Mouse (Mus musculus) MEL (cell line): ENCODE data around the gene Pip5k1c. TPM values are rescaled to one million over a fixed set of nuclear protein-coding genes. Genes with fewer than 3 reads are reported as not detected.

Experiments
- DNase-seq: peaks from one replicate; pipeline ENCODE4 v3.0.0; 2011; ENCODE audit warnings: low read depth, low spot score
- H3K27ac ChIP-seq: 2 replicates; pipeline ENCODE4 v1.5.1; 2012; ENCODE audit warnings: low read depth, mild to moderate bottlenecking, control low read depth, low read length, moderate library complexity; ENCODE audit not compliant: control insufficient read depth
- H3K27me3 ChIP-seq, 2 experiments: fragments of 150-350 bp in 1 of 2; sonication (generic) in 1 of 2; 2 replicates each; pipeline ENCODE4 v1.6.1; 2012; ENCODE audit warnings: low read length in 2 of 2, mild to moderate bottlenecking in 2 of 2, improper control_type of control experiment in 1 of 2, moderate library complexity in 1 of 2; ENCODE audit not compliant: insufficient read depth in 2 of 2, control insufficient read depth in 1 of 2
- H3K36me3 ChIP-seq, 2 experiments: 2 replicates each; pipeline ENCODE4 v1.6.1; 2012 to 2014; ENCODE audit warnings: low read length in 2 of 2, improper control_type of control experiment in 1 of 2, inconsistent platforms in 1 of 2, mild to moderate bottlenecking in 1 of 2; ENCODE audit not compliant: insufficient read depth in 2 of 2, control insufficient read depth in 1 of 2
- H3K4me1 ChIP-seq, 2 experiments: fragments of 150-350 bp in 1 of 2; sonication (generic) in 1 of 2; 2 replicates each; pipeline ENCODE4 v1.6.1; 2012; ENCODE audit warnings: low read length in 2 of 2, improper control_type of control experiment in 1 of 2, mild to moderate bottlenecking in 1 of 2; ENCODE audit not compliant: insufficient read depth in 2 of 2, control insufficient read depth in 1 of 2
- H3K4me3 ChIP-seq, 2 experiments: fragments of 150-350 bp in 1 of 2; sonication (generic) in 1 of 2; 2 replicates each; pipeline ENCODE4 v1.5.1; 2012; ENCODE audit warnings: low read depth in 2 of 2, low read length in 2 of 2, mild to moderate bottlenecking in 2 of 2, moderate library complexity in 2 of 2, control low read depth in 1 of 2, improper control_type of control experiment in 1 of 2; ENCODE audit not compliant: control insufficient read depth in 1 of 2, insufficient read depth in 1 of 2
- H3K79me2 ChIP-seq: 2 replicates; pipeline ENCODE4 v1.6.1; 2012; ENCODE audit warnings: mild to moderate bottlenecking, low read length, moderate library complexity; ENCODE audit not compliant: control insufficient read depth, poor library complexity, insufficient read depth
- H3K9ac ChIP-seq: 2 replicates; pipeline ENCODE4 v1.6.1; 2012; ENCODE audit warnings: low read depth, mild to moderate bottlenecking, control low read depth, low read length, moderate library complexity; ENCODE audit not compliant: control insufficient read depth, poor library complexity, severe bottlenecking
- H3K9me3 ChIP-seq: fragments of 150-350 bp; sonication (generic); replicated peaks from 2 replicates; pipeline ENCODE4 v1.6.1; 2012; ENCODE audit warnings: mild to moderate bottlenecking, low read length, improper control_type of control experiment, moderate library complexity; ENCODE audit not compliant: insufficient read depth
- BHLHE40 ChIP-seq: IDR thresholded peaks from 2 replicates; pipeline ENCODE4 v1.6.1; 2012; ENCODE audit warnings: low read depth, mild to moderate bottlenecking, inconsistent platforms, low read length, improper control_type of control experiment, borderline replicate concordance
- CTCF ChIP-seq, 3 experiments: IDR thresholded peaks in 2 of 3; conservative IDR thresholded peaks in 1 of 3; 2 replicates each; pipeline ENCODE4 v1.5.1; 2011 to 2012; ENCODE audit warnings: low read length in 3 of 3, low read depth in 2 of 3, mild to moderate bottlenecking in 2 of 3, improper control_type of control experiment in 1 of 3, inconsistent platforms in 1 of 3, mixed read lengths in 1 of 3, moderate library complexity in 1 of 3; ENCODE audit not compliant: control insufficient read depth in 1 of 3, insufficient read depth in 1 of 3, poor library complexity in 1 of 3, severe bottlenecking in 1 of 3
- E2F4 ChIP-seq: IDR thresholded peaks from 2 replicates; pipeline ENCODE4 v1.6.1; 2011; ENCODE audit warnings: low read depth, low read length, improper control_type of control experiment, borderline replicate concordance
- ELF1 ChIP-seq: IDR thresholded peaks from 2 replicates; pipeline ENCODE4 v1.6.1; 2014; ENCODE audit warnings: low read depth, mild to moderate bottlenecking, inconsistent platforms, low read length, improper control_type of control experiment, moderate library complexity
- GABPA ChIP-seq: IDR thresholded peaks from 2 replicates; pipeline ENCODE4 v1.6.1; 2012; ENCODE audit warnings: low read depth, mild to moderate bottlenecking, inconsistent platforms, low read length, improper control_type of control experiment, moderate library complexity
- GATA1 ChIP-seq: IDR thresholded peaks from 2 replicates; pipeline ENCODE4 v1.6.1; 2011; ENCODE audit warnings: low read depth, low read length, improper control_type of control experiment
- HCFC1 ChIP-seq: IDR thresholded peaks from 2 replicates; pipeline ENCODE4 v1.6.1; 2012; ENCODE audit warnings: low read depth, mild to moderate bottlenecking, inconsistent platforms, low read length, improper control_type of control experiment, moderate library complexity
- JUND ChIP-seq: IDR thresholded peaks from 2 replicates; pipeline ENCODE4 v1.6.1; 2011; ENCODE audit warnings: low read depth, mild to moderate bottlenecking, improper control_type of control experiment, low read length
- KAT2A ChIP-seq: conservative IDR thresholded peaks from 2 replicates; pipeline ENCODE4 v1.6.1; 2012; ENCODE audit warnings: low read depth, low read length, improper control_type of control experiment, inconsistent platforms
- MAFK ChIP-seq: IDR thresholded peaks from 2 replicates; pipeline ENCODE4 v1.6.1; 2011; ENCODE audit warnings: low read depth, mild to moderate bottlenecking, low read length, improper control_type of control experiment, borderline replicate concordance
- MAX ChIP-seq: IDR thresholded peaks from 2 replicates; pipeline ENCODE4 v1.6.1; 2011; ENCODE audit warnings: low read length, improper control_type of control experiment
- MAZ ChIP-seq: IDR thresholded peaks from 2 replicates; pipeline ENCODE4 v1.6.1; 2012; ENCODE audit warnings: low read depth, mild to moderate bottlenecking, inconsistent platforms, low read length, improper control_type of control experiment
- MXI1 ChIP-seq: IDR thresholded peaks from 2 replicates; pipeline ENCODE4 v1.6.1; 2011; ENCODE audit warnings: mild to moderate bottlenecking, low read depth, low read length, improper control_type of control experiment
- MYC ChIP-seq: IDR thresholded peaks from 2 replicates; pipeline ENCODE4 v1.6.1; 2011; ENCODE audit warnings: low read depth, mild to moderate bottlenecking, low read length, improper control_type of control experiment, moderate library complexity
- NELFE ChIP-seq: IDR thresholded peaks from 2 replicates; pipeline ENCODE4 v1.6.1; 2011; ENCODE audit warnings: low read depth, low read length, improper control_type of control experiment
- NRF1 ChIP-seq: IDR thresholded peaks from 2 replicates; pipeline ENCODE4 v1.6.1; 2014; ENCODE audit warnings: low read depth, mild to moderate bottlenecking, inconsistent platforms, low read length, improper control_type of control experiment, moderate library complexity; ENCODE audit not compliant: poor library complexity, insufficient read depth, severe bottlenecking
- POLR2A ChIP-seq, 2 experiments: IDR thresholded peaks; 2 replicates each; pipeline ENCODE4 v1.6.1; 2011 to 2012; ENCODE audit warnings: low read length in 2 of 2, mild to moderate bottlenecking in 2 of 2, control low read depth in 1 of 2, improper control_type of control experiment in 1 of 2, low read depth in 1 of 2, moderate library complexity in 1 of 2; ENCODE audit not compliant: control insufficient read depth in 1 of 2, insufficient read depth in 1 of 2, poor library complexity in 1 of 2
- POLR2AphosphoS2 ChIP-seq: IDR thresholded peaks from 2 replicates; pipeline ENCODE4 v1.6.1; 2011; ENCODE audit warnings: low read length, improper control_type of control experiment
- POLR2AphosphoS5 ChIP-seq: IDR thresholded peaks from 2 replicates; pipeline ENCODE4 v1.6.1; 2012; ENCODE audit warnings: low read depth, borderline replicate concordance, mild to moderate bottlenecking, inconsistent platforms, low read length, moderate library complexity, mixed read lengths
- RCOR1 ChIP-seq: IDR thresholded peaks from 2 replicates; pipeline ENCODE4 v1.6.1; 2012; ENCODE audit warnings: low read depth, mild to moderate bottlenecking, inconsistent platforms, low read length, improper control_type of control experiment
- SIN3A ChIP-seq: IDR thresholded peaks from 2 replicates; pipeline ENCODE4 v1.6.1; 2012; ENCODE audit warnings: low read length, improper control_type of control experiment, inconsistent platforms
- TAL1 ChIP-seq: IDR thresholded peaks from 2 replicates; pipeline ENCODE4 v1.6.1; 2012; ENCODE audit warnings: mild to moderate bottlenecking, inconsistent platforms, low read length, moderate library complexity, mixed read lengths
- TBP ChIP-seq: IDR thresholded peaks from 2 replicates; pipeline ENCODE4 v1.8.0; 2011; ENCODE audit warnings: low read depth, low read length, improper control_type of control experiment
- TCF12 ChIP-seq: IDR thresholded peaks from 2 replicates; pipeline ENCODE4 v1.6.1; 2014; ENCODE audit warnings: low read depth, mild to moderate bottlenecking, inconsistent platforms, low read length, improper control_type of control experiment, moderate library complexity
- USF1 ChIP-seq: IDR thresholded peaks from 2 replicates; pipeline ENCODE4 v1.6.1; 2014; ENCODE audit warnings: low read depth, mild to moderate bottlenecking, inconsistent platforms, low read length, improper control_type of control experiment, moderate library complexity
- ZC3H11A ChIP-seq: IDR thresholded peaks from 2 replicates; pipeline ENCODE4 v1.6.1; 2012; ENCODE audit warnings: low read depth, mild to moderate bottlenecking, inconsistent platforms, low read length, improper control_type of control experiment
- ZKSCAN1 ChIP-seq: IDR thresholded peaks from 2 replicates; pipeline ENCODE4 v1.6.1; 2012; ENCODE audit warnings: low read depth, mild to moderate bottlenecking, inconsistent platforms, low read length, improper control_type of control experiment, moderate library complexity
- polyA plus RNA-seq, 2 experiments: library from polyadenylated mRNA; stranded (reverse) in 1 of 2; unstranded in 1 of 2; fragments of >175 nt in 1 of 2; fragments of >200 nt in 1 of 2; gene quantifications; 2 replicates each; pipeline versions ENCODE4 v1.2.1 to v1.2.4; 2012; ENCODE audit warnings: low replicate concordance in 2 of 2, low read depth in 1 of 2; ENCODE audit not compliant: insufficient read length in 2 of 2, insufficient read depth in 1 of 2, missing spikeins in 1 of 2
- total RNA-seq: library from RNA; depleted of rRNA; stranded (reverse); fragments of 300-350 nt; gene quantifications from 2 replicates; pipeline ENCODE4 v1.2.3, GENCODE M21; 2012

The Pip5k1c gene
- total and polyA plus RNA-seq, 3 experiments = 14.4 to 40.5 TPM; not detected in 1

DNA sequence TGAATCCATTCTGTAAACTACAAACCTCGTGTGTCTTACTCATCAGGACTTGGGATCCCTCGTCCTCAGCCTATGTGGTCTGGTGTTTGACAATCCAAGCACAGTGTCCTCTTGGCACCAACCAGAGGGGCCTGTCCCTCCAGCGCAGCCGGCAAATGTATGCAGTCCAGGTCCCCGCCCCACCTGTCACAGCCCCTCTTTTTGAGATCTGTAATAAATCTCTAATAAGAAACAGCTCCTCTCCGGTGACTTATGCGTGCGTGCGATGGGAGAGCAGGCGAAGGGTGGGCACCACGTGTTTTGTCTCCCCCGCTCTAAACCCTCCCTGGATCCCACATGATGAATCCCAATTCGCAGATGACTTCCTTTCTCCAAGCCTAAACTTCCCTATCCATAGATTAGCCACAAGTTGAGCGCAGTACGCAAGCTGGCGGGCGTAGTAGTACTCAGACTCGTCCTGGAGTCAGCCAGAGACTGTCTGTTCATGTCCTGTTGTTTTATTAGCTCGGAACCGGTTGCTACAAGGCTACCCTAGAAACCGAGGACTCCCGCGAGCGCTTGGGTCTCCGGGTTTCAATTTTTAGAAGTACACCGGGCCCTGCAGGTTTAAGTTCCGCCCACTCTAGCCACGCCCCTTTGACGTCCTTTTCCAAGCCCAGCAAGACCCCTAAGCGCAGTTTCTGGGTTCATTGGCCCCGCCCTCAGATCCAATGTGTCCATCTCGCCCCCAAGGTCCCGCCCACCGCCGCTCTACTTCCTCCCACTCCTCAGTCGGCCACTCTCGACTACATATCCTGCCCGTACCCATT lies 27.2 kb downstream of the Pip5k1c start (continued):
- no peak for TF ChIP-seq BHLHE40
- TF ChIP-seq POLR2A (IDR thresholded peaks at IDR 0.05; ENCODE audit: control insufficient read depth in 1 of 2, insufficient read depth in 1 of 2, low read depth in 1 of 2, low read length in 2 of 2, poor library complexity in 1 of 2) = peak; percentile 51 to 71; a peak in 3 of 4 replicates
- peak; percentile 33 for TF ChIP-seq TCF12
- TF ChIP-seq CTCF (IDR thresholded peaks at IDR 0.05 in 2 of 3, conservative IDR thresholded peaks at IDR 0.05 in 1 of 3; ENCODE audit: control insufficient read depth in 1 of 3, insufficient read depth in 1 of 3, low read depth in 2 of 3, low read length in 3 of 3, poor library complexity in 1 of 3, severe bottlenecking in 1 of 3) = no peak

DNA sequence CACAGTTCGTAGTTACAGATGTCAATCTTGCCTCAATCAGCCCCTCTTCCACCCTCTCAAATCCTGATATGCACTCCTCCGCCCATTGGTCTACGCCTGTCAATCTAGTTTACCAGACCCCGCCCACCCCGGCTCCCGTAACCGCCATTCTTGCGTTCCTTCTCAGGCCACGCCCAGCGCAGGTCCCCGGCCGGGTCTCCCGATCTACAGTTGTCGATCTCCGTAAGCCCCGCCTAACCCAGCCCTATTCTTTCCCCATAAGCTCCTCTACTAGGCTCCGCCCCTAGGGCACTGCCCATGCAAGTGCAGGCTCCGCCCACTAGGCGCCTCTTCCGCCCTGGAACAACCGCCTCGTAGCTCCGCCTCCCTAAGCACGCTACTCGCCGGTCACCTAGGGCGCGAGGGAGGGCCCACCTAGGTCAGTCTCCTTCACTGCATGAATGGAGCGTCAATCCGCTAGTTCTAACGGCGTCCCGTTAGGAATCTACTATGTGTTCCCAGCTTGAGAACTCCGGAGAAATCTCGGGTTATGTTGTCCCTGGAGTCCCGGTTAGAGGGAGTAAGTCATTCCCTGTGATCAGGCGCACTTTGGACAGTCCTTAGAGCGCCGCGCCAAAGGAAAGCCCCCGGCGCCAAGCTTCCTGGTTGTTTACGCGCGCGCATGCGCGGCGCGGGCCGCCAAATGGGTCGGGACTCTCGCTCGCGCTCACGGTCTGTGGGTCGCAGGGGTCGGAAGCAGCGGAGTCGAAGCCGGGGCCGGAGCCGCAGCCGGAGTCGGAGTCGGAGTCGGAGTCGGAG lies 28.0 kb downstream of the Pip5k1c start, which contains the start of gene Cactin:
TSS of gene Cactin (plus strand) at position 554 of the 798 bp plus-strand sequence.
- peak; percentile 100 for DNase-seq
- no peaks in the 10 kb centered on the region for H3K9me3 ChIP-seq
- peak; percentile 49 for TF ChIP-seq TCF12
- TF ChIP-seq MXI1 = peak; percentile 81
- TF ChIP-seq BHLHE40 = no peak
- TF ChIP-seq HCFC1 = peak; percentile 97
- no peak for TF ChIP-seq TAL1
- TF ChIP-seq SIN3A = peak; percentile 96
- peak; percentile 71 for TF ChIP-seq GATA1
- 0 out of 2 replicates have a peak, but pooled peaks have one; percentile 6 for TF ChIP-seq ZC3H11A
- TF ChIP-seq CTCF (IDR thresholded peaks at IDR 0.05 in 2 of 3, conservative IDR thresholded peaks at IDR 0.05 in 1 of 3; ENCODE audit: control insufficient read depth in 1 of 3, insufficient read depth in 1 of 3, low read depth in 2 of 3, low read length in 3 of 3, poor library complexity in 1 of 3, severe bottlenecking in 1 of 3) = no peak; a peak in 1 of 6 replicates
- no peak for TF ChIP-seq USF1
- TF ChIP-seq MAX = peak; percentile 100
- TF ChIP-seq E2F4 = peak; percentile 94
- no peak for TF ChIP-seq RCOR1
- TF ChIP-seq NRF1 = peak; percentile 98
- TF ChIP-seq MYC = peak; percentile 84
- TF ChIP-seq KAT2A = peak; percentile 92
- no peak for TF ChIP-seq MAZ
- TF ChIP-seq TBP = peak; percentile 76
- peak; percentile 96 for TF ChIP-seq ELF1
- TF ChIP-seq NELFE = peak; percentile 90
- no peak for TF ChIP-seq GABPA
- no peak for TF ChIP-seq ZKSCAN1
- TF ChIP-seq JUND = no peak
- TF ChIP-seq POLR2A (IDR thresholded peaks at IDR 0.05; ENCODE audit: control insufficient read depth in 1 of 2, insufficient read depth in 1 of 2, low read depth in 1 of 2, low read length in 2 of 2, poor library complexity in 1 of 2) = peak; percentile 80 to 84; a peak in 3 of 4 replicates
- no peak for TF ChIP-seq POLR2AphosphoS2
- TF ChIP-seq MAFK = no peak
- TF ChIP-seq POLR2AphosphoS5 = no peak
- TF ChIP-seq, all 39 proteins: peak for 15
- peak within 1 kb of the TSS; percentile 93 for H3K9ac ChIP-seq
- H3K79me2 ChIP-seq = peaks cover 20% of the 10 kb centered on the region
- H3K36me3 ChIP-seq = peaks cover 2 to 6% of the 10 kb centered on the region in 2 experiments; a peak in 2 of 4 replicates
- peak within 1 kb of the TSS; percentile 85 to 86 for H3K4me3 ChIP-seq
- H3K27me3 ChIP-seq = no peaks in the 10 kb centered on the region
- H3K4me1 ChIP-seq = peaks cover 0 to 12% of the 10 kb centered on the region in 2 experiments; a peak in 3 of 4 replicates
- peak within 1 kb of the TSS; percentile 96 for H3K27ac ChIP-seq
